Mouse (Mus musculus) lung, embryonic 15.5 days (tissue): ENCODE measurements around the gene Pou5f1. TPM values are rescaled to one million over a fixed set of nuclear protein-coding genes. Genes with fewer than 3 reads are reported as not detected.
A peak's percentile ranks its signal among the peaks of the same experiment; 100 is the strongest.
"Not testable (repeated sequence)": the region's sequence is repeated elsewhere in the genome, so short reads cannot be mapped to it uniquely, and the experiment has no call there.

Source experiments
- ATAC-seq: fragments of 200-750 bp; cut with Nextera tagmentation; 2 replicates; pipeline ENCODE4 v1.8.0; 2017; ENCODE audit warnings: moderate number of reproducible peaks, borderline replicate concordance; ENCODE audit not compliant: low FRiP score, low TSS enrichment; ENCODE audit errors: extremely low read depth
- H3K27ac ChIP-seq: fragments of 300-500 bp; sonication (generic); 2 replicates; pipeline ENCODE4 v1.5.1; 2015; ENCODE audit warnings: moderate library complexity, mild to moderate bottlenecking, inconsistent platforms
- H3K27me3 ChIP-seq: fragments of 300-500 bp; sonication (generic); 2 replicates; pipeline ENCODE4 v1.6.1; 2015; ENCODE audit warnings: inconsistent platforms
- H3K36me3 ChIP-seq: fragments of 300-500 bp; sonication (generic); 2 replicates; pipeline ENCODE4 v1.6.1; 2015; ENCODE audit warnings: inconsistent platforms
- H3K4me1 ChIP-seq: fragments of 300-500 bp; sonication (generic); 2 replicates; pipeline ENCODE4 v1.6.1; 2015; ENCODE audit warnings: inconsistent platforms
- H3K4me2 ChIP-seq: fragments of 300-500 bp; sonication (generic); 2 replicates; pipeline ENCODE4 v1.6.1; 2015; ENCODE audit warnings: inconsistent platforms, mild to moderate bottlenecking, moderate library complexity
- H3K4me3 ChIP-seq: fragments of 300-500 bp; sonication (generic); 2 replicates; pipeline ENCODE4 v1.5.1; 2015; ENCODE audit warnings: mild to moderate bottlenecking, inconsistent platforms
- H3K9ac ChIP-seq: fragments of 300-500 bp; sonication (generic); 2 replicates; pipeline ENCODE4 v1.6.1; 2015; ENCODE audit warnings: inconsistent platforms
- H3K9me3 ChIP-seq: fragments of 300-500 bp; sonication (generic); 2 replicates; pipeline ENCODE4 v1.6.1; 2016; ENCODE audit warnings: inconsistent platforms
- WGBS: fragments of 180-500 bp; shearing (Covaris S2); methylation state at CpG from one replicate; pipeline ENCODE4 v1.1.7; 2015; 5-methylcytosine and 5-hydroxymethylcytosine counted together
- polyA plus RNA-seq: library from polyadenylated mRNA; unstranded; fragments of >200 nt; fragmentation: Nextera tagmentation; extraction: Ambion mirVana; gene quantifications from 2 replicates; pipeline ENCODE4 v1.2.1, GENCODE M21; 2015

Pou5f1 gene
- 0.11 and 0.14 TPM in 2 replicates for polyA plus RNA-seq

- no peaks in the 10 kb centered on the region for H3K9me3 ChIP-seq
- H3K4me2 ChIP-seq: no peak within 1 kb of the TSS
- H3K27ac ChIP-seq: no peak within 1 kb of the TSS
- H3K4me1 ChIP-seq: peaks cover 7% of the 10 kb centered on the region; the same call in 1 of the 2 replicates
- ATAC-seq: peak; percentile 8; the same call in 1 of the 2 replicates
- peaks cover 22% of the 10 kb centered on the region for H3K27me3 ChIP-seq
- WGBS: 61% methylated on average over 13 of the region's 13 CpGs
- no peaks in the 10 kb centered on the region for H3K36me3 ChIP-seq
- no peak within 1 kb of the TSS for H3K4me3 ChIP-seq
- no peak within 1 kb of the TSS for H3K9ac ChIP-seq
Observed at GRCm38 (mm10) chr17:35505776-35506175, at the start of gene Pou5f1. Gene Pou5f1, plus strand, starts transcription at chr17:35506018.

- ATAC-seq, H3K27ac ChIP-seq, H3K9ac ChIP-seq, H3K4me2 ChIP-seq, H3K9me3 ChIP-seq, H3K4me1 ChIP-seq, H3K36me3 ChIP-seq, H3K4me3 ChIP-seq, H3K27me3 ChIP-seq: not testable (repeated sequence)
- no CpG with 5 or more reads among the region's 1 CpGs for WGBS
Observed at GRCm38 (mm10) chr17:35458247-35458646, 47.6 kb upstream of the Pou5f1 start.

GRCm38 (mm10) chr17:35460513-35461341, 45.1 kb upstream of the Pou5f1 start:
- not testable (repeated sequence) for H3K9ac ChIP-seq, H3K4me1 ChIP-seq, H3K4me3 ChIP-seq, H3K27ac ChIP-seq, H3K27me3 ChIP-seq, H3K36me3 ChIP-seq, H3K9me3 ChIP-seq, H3K4me2 ChIP-seq, ATAC-seq
- WGBS: no CpG with 5 or more reads among the region's 9 CpGs

- H3K9ac ChIP-seq, ATAC-seq, H3K27ac ChIP-seq, H3K4me3 ChIP-seq, H3K4me2 ChIP-seq, H3K36me3 ChIP-seq, H3K9me3 ChIP-seq: not testable (repeated sequence)
- Histone ChIP-seq H3K27me3 (peaks cover 24% of the 10 kb centered on the region), H3K4me1 (peaks cover 12% of the 10 kb centered on the region; the same call in 1 of the 2 replicates)
- 5% methylated on average over 8 of the region's 8 CpGs for WGBS
Observed at GRCm38 (mm10) chr17:35465651-35466050, 40.2 kb upstream of the Pou5f1 start.

GRCm38 (mm10) chr17:35468936-35469335, 36.9 kb upstream of the Pou5f1 start:
- H3K27ac ChIP-seq, H3K4me3 ChIP-seq, H3K9ac ChIP-seq, H3K9me3 ChIP-seq, H3K4me2 ChIP-seq, H3K36me3 ChIP-seq, ATAC-seq: not testable (repeated sequence)
- WGBS: 32% methylated on average over 3 of the region's 3 CpGs
- Histone ChIP-seq H3K27me3 (peaks cover 33% of the 10 kb centered on the region), H3K4me1 (peaks cover 13% of the 10 kb centered on the region; the same call in 1 of the 2 replicates)

- H3K36me3 ChIP-seq: no peaks in the 10 kb centered on the region
- peak within 1 kb of the TSS; percentile 86 for H3K4me2 ChIP-seq
- WGBS: under 1% methylated on average over 78 of the region's 80 CpGs
- H3K4me1 ChIP-seq: peaks cover 13% of the 10 kb centered on the region; the same call in 1 of the 2 replicates
- peaks cover 33% of the 10 kb centered on the region for H3K27me3 ChIP-seq
- H3K9me3 ChIP-seq: no peaks in the 10 kb centered on the region
- ATAC-seq: peak; percentile 42; the same call in 1 of the 2 replicates
- H3K9ac ChIP-seq: no peak within 1 kb of the TSS
- H3K4me3 ChIP-seq: peak within 1 kb of the TSS; percentile 45
- H3K27ac ChIP-seq: no peak within 1 kb of the TSS
Observed at GRCm38 (mm10) chr17:35469842-35470751, 35.7 kb upstream of the Pou5f1 start, which contains the start of gene H2-Q10. Gene H2-Q10, plus strand, starts transcription at chr17:35470089.

GRCm38 (mm10) chr17:35484066-35484465, 21.8 kb upstream of the Pou5f1 start:
- H3K27ac ChIP-seq: no peak overlapping the region
- H3K36me3 ChIP-seq: no peaks in the 10 kb centered on the region
- no peak overlapping the region for H3K4me3 ChIP-seq
- 0 out of 2 replicates have a peak, but pooled peaks cover 2% of the 10 kb centered on the region for H3K4me1 ChIP-seq
- H3K27me3 ChIP-seq: no peaks in the 10 kb centered on the region
- H3K9me3 ChIP-seq: no peaks in the 10 kb centered on the region
- under 1% methylated on average over 9 of the region's 9 CpGs for WGBS
- ATAC-seq: no peak
- no peak overlapping the region for H3K9ac ChIP-seq
- H3K4me2 ChIP-seq: no peak overlapping the region

- no peak overlapping the region for H3K9ac ChIP-seq
- no peaks in the 10 kb centered on the region for H3K27me3 ChIP-seq
- no peak overlapping the region for H3K27ac ChIP-seq
- H3K4me1 ChIP-seq: 0 out of 2 replicates have a peak, but pooled peaks cover 2% of the 10 kb centered on the region
- H3K4me3 ChIP-seq: no peak overlapping the region
- 13% methylated on average over 4 of the region's 4 CpGs for WGBS
- H3K36me3 ChIP-seq: no peaks in the 10 kb centered on the region
- H3K4me2 ChIP-seq: no peak overlapping the region
- no peaks in the 10 kb centered on the region for H3K9me3 ChIP-seq
- ATAC-seq: no peak
Observed at GRCm38 (mm10) chr17:35485702-35486101, 20.1 kb upstream of the Pou5f1 start.

GRCm38 (mm10) chr17:35486726-35487125, 19.1 kb upstream of the Pou5f1 start:
- Histone ChIP-seq H3K9me3 (no peaks in the 10 kb centered on the region), H3K4me2 (no peak overlapping the region), H3K9ac (no peak overlapping the region), H3K4me1 (0 out of 2 replicates have a peak, but pooled peaks cover 2% of the 10 kb centered on the region), H3K36me3 (no peaks in the 10 kb centered on the region), H3K27me3 (no peaks in the 10 kb centered on the region), H3K27ac (no peak overlapping the region), H3K4me3 (no peak overlapping the region)
- WGBS: 36% methylated on average over 10 of the region's 10 CpGs
- no peak for ATAC-seq

GRCm38 (mm10) chr17:35488041-35488440, 17.8 kb upstream of the Pou5f1 start:
- Histone ChIP-seq H3K4me1 (0 out of 2 replicates have a peak, but pooled peaks cover 2% of the 10 kb centered on the region), H3K4me3 (no peak overlapping the region), H3K27me3 (no peaks in the 10 kb centered on the region), H3K27ac (no peak overlapping the region), H3K36me3 (no peaks in the 10 kb centered on the region), H3K9ac (no peak overlapping the region), H3K4me2 (no peak overlapping the region), H3K9me3 (no peaks in the 10 kb centered on the region)
- ATAC-seq: no peak
- 94% methylated on average over 2 of the region's 2 CpGs for WGBS

GRCm38 (mm10) chr17:35490320-35490719, 15.5 kb upstream of the Pou5f1 start:
- Histone ChIP-seq H3K36me3 (no peaks in the 10 kb centered on the region), H3K4me1 (0 out of 2 replicates have a peak, but pooled peaks cover 2% of the 10 kb centered on the region), H3K4me3 (no peak overlapping the region), H3K9me3 (no peaks in the 10 kb centered on the region), H3K27me3 (no peaks in the 10 kb centered on the region), H3K9ac (no peak overlapping the region), H3K27ac (no peak overlapping the region), H3K4me2 (no peak overlapping the region)
- WGBS: 78% methylated on average over 5 of the region's 5 CpGs
- ATAC-seq: no peak
